Mouse (Mus musculus): ENCODE measurements at regions not wholly inside any gene's neighbourhood (a gene's known extent, or its start where the extent isn't known, plus 50 kb on each side); places are given as distances from the start of the nearest gene placed in this dataset.
A peak's percentile ranks its signal among the peaks of the same experiment; 100 is the strongest.

- Histone ChIP-seq H3K4me3 (ENCODE audit: low read depth, low read length) (no peak overlapping the region), H3K4me1 (ENCODE audit: control insufficient read depth, insufficient read depth, low read length) (no peaks in the 10 kb centered on the region), H3K9ac (ENCODE audit: low read length) (no peak overlapping the region), H3K27ac (replicated peaks; ENCODE audit: low read depth, low read length) (no peak overlapping the region), H3K9me3 (ENCODE audit: control insufficient read depth, low read length) (no peaks in the 10 kb centered on the region), H3K27me3 (ENCODE audit: control insufficient read depth, insufficient read depth, low read length) (no peaks in the 10 kb centered on the region), H3K36me3 (ENCODE audit: control insufficient read depth, insufficient read depth, low read length) (no peaks in the 10 kb centered on the region), H3K4me2 (ENCODE audit: low read depth, severe bottlenecking) (no peak overlapping the region)
- WGBS, result 36% methylated on average over 6 of the region's 6 CpGs
- ATAC-seq (ENCODE audit: insufficient number of reproducible peaks, low FRiP score, low TSS enrichment, low read depth), result no peak
- peak; percentile 85 for DNase-seq (ENCODE audit: low spot score)
Observed at GRCm38 (mm10) chr5:26535556-26535955, 278.1 kb downstream of the Gm7361 start.

GRCm38 (mm10) chr5:26563291-26563690 lies 253.7 kb upstream of the Dpp6 start:
- no peaks in the 10 kb centered on the region for H3K27me3 ChIP-seq (ENCODE audit: control insufficient read depth, insufficient read depth, low read length)
- ATAC-seq (ENCODE audit: insufficient number of reproducible peaks, low FRiP score, low TSS enrichment, low read depth), result no peak
- no peaks in the 10 kb centered on the region for H3K36me3 ChIP-seq (ENCODE audit: control insufficient read depth, insufficient read depth, low read length)
- H3K9ac ChIP-seq (ENCODE audit: low read length), result no peak overlapping the region
- no peaks in the 10 kb centered on the region for H3K9me3 ChIP-seq (ENCODE audit: control insufficient read depth, low read length)
- no peak overlapping the region for H3K4me3 ChIP-seq (ENCODE audit: low read depth, low read length)
- no peak overlapping the region for H3K27ac ChIP-seq (replicated peaks; ENCODE audit: low read depth, low read length)
- WGBS, result 89% methylated on average over 1 of the region's 1 CpGs
- DNase-seq (ENCODE audit: low spot score), result no peak
- no peak overlapping the region for H3K4me2 ChIP-seq (ENCODE audit: low read depth, severe bottlenecking)
- H3K4me1 ChIP-seq (ENCODE audit: control insufficient read depth, insufficient read depth, low read length), result no peaks in the 10 kb centered on the region

GRCm38 (mm10) chr5:26564056-26564455 lies 252.9 kb upstream of the Dpp6 start:
- Histone ChIP-seq H3K4me2 (ENCODE audit: low read depth, severe bottlenecking) (no peak overlapping the region), H3K36me3 (ENCODE audit: control insufficient read depth, insufficient read depth, low read length) (no peaks in the 10 kb centered on the region), H3K9me3 (ENCODE audit: control insufficient read depth, low read length) (no peaks in the 10 kb centered on the region), H3K27me3 (ENCODE audit: control insufficient read depth, insufficient read depth, low read length) (no peaks in the 10 kb centered on the region), H3K9ac (ENCODE audit: low read length) (no peak overlapping the region), H3K4me3 (ENCODE audit: low read depth, low read length) (no peak overlapping the region), H3K27ac (replicated peaks; ENCODE audit: low read depth, low read length) (no peak overlapping the region), H3K4me1 (ENCODE audit: control insufficient read depth, insufficient read depth, low read length) (no peaks in the 10 kb centered on the region)
- no peak for ATAC-seq (ENCODE audit: insufficient number of reproducible peaks, low FRiP score, low TSS enrichment, low read depth)
- WGBS, result 79% methylated on average over 1 of the region's 1 CpGs
- no peak for DNase-seq (ENCODE audit: low spot score)

GRCm38 (mm10) chr5:26572691-26573191 lies 244.3 kb upstream of the Dpp6 start:
- DNase-seq (ENCODE audit: low spot score), result no peak
- Histone ChIP-seq H3K27me3 (ENCODE audit: control insufficient read depth, insufficient read depth, low read length) (no peaks in the 10 kb centered on the region), H3K4me2 (ENCODE audit: low read depth, severe bottlenecking) (no peak overlapping the region), H3K36me3 (ENCODE audit: control insufficient read depth, insufficient read depth, low read length) (no peaks in the 10 kb centered on the region), H3K9me3 (ENCODE audit: control insufficient read depth, low read length) (no peaks in the 10 kb centered on the region), H3K4me3 (ENCODE audit: low read depth, low read length) (no peak overlapping the region), H3K4me1 (ENCODE audit: control insufficient read depth, insufficient read depth, low read length) (no peaks in the 10 kb centered on the region), H3K9ac (ENCODE audit: low read length) (no peak overlapping the region), H3K27ac (replicated peaks; ENCODE audit: low read depth, low read length) (no peak overlapping the region)
- no peak for ATAC-seq (ENCODE audit: insufficient number of reproducible peaks, low FRiP score, low TSS enrichment, low read depth)
- WGBS, result 78% methylated on average over 3 of the region's 3 CpGs

GRCm38 (mm10) chr5:26573446-26573845 lies 243.6 kb upstream of the Dpp6 start:
- H3K9me3 ChIP-seq (ENCODE audit: control insufficient read depth, low read length), result no peaks in the 10 kb centered on the region
- H3K4me1 ChIP-seq (ENCODE audit: control insufficient read depth, insufficient read depth, low read length), result no peaks in the 10 kb centered on the region
- no peak overlapping the region for H3K9ac ChIP-seq (ENCODE audit: low read length)
- H3K4me3 ChIP-seq (ENCODE audit: low read depth, low read length), result no peak overlapping the region
- 71% methylated on average over 3 of the region's 3 CpGs for WGBS
- H3K4me2 ChIP-seq (ENCODE audit: low read depth, severe bottlenecking), result no peak overlapping the region
- DNase-seq (ENCODE audit: low spot score) (no peak), ATAC-seq (ENCODE audit: insufficient number of reproducible peaks, low FRiP score, low TSS enrichment, low read depth) (no peak)
- H3K36me3 ChIP-seq (ENCODE audit: control insufficient read depth, insufficient read depth, low read length), result no peaks in the 10 kb centered on the region
- H3K27ac ChIP-seq (replicated peaks; ENCODE audit: low read depth, low read length), result no peak overlapping the region
- H3K27me3 ChIP-seq (ENCODE audit: control insufficient read depth, insufficient read depth, low read length), result no peaks in the 10 kb centered on the region

GRCm38 (mm10) chr5:26586108-26586507 lies 230.9 kb upstream of the Dpp6 start:
- 83% methylated on average over 5 of the region's 5 CpGs for WGBS
- Histone ChIP-seq H3K9me3 (ENCODE audit: control insufficient read depth, low read length) (no peaks in the 10 kb centered on the region), H3K4me3 (ENCODE audit: low read depth, low read length) (no peak overlapping the region), H3K9ac (ENCODE audit: low read length) (no peak overlapping the region), H3K4me1 (ENCODE audit: control insufficient read depth, insufficient read depth, low read length) (no peaks in the 10 kb centered on the region), H3K27ac (replicated peaks; ENCODE audit: low read depth, low read length) (no peak overlapping the region), H3K27me3 (ENCODE audit: control insufficient read depth, insufficient read depth, low read length) (no peaks in the 10 kb centered on the region), H3K36me3 (ENCODE audit: control insufficient read depth, insufficient read depth, low read length) (no peaks in the 10 kb centered on the region), H3K4me2 (ENCODE audit: low read depth, severe bottlenecking) (no peak overlapping the region)
- DNase-seq (ENCODE audit: low spot score), result no peak
- ATAC-seq (ENCODE audit: insufficient number of reproducible peaks, low FRiP score, low TSS enrichment, low read depth), result no peak

GRCm38 (mm10) chr5:26590886-26591285 lies 226.1 kb upstream of the Dpp6 start:
- Histone ChIP-seq H3K27me3 (ENCODE audit: control insufficient read depth, insufficient read depth, low read length) (no peaks in the 10 kb centered on the region), H3K36me3 (ENCODE audit: control insufficient read depth, insufficient read depth, low read length) (no peaks in the 10 kb centered on the region), H3K9ac (ENCODE audit: low read length) (no peak overlapping the region), H3K27ac (replicated peaks; ENCODE audit: low read depth, low read length) (no peak overlapping the region), H3K4me2 (ENCODE audit: low read depth, severe bottlenecking) (no peak overlapping the region), H3K4me3 (ENCODE audit: low read depth, low read length) (no peak overlapping the region), H3K4me1 (ENCODE audit: control insufficient read depth, insufficient read depth, low read length) (no peaks in the 10 kb centered on the region), H3K9me3 (ENCODE audit: control insufficient read depth, low read length) (no peaks in the 10 kb centered on the region)
- 94% methylated on average over 6 of the region's 6 CpGs for WGBS
- no peak for DNase-seq (ENCODE audit: low spot score)
- no peak for ATAC-seq (ENCODE audit: insufficient number of reproducible peaks, low FRiP score, low TSS enrichment, low read depth)

- Histone ChIP-seq H3K27me3 (ENCODE audit: control insufficient read depth, insufficient read depth, low read length) (no peaks in the 10 kb centered on the region), H3K36me3 (ENCODE audit: control insufficient read depth, insufficient read depth, low read length) (no peaks in the 10 kb centered on the region), H3K27ac (replicated peaks; ENCODE audit: low read depth, low read length) (no peak overlapping the region), H3K4me1 (ENCODE audit: control insufficient read depth, insufficient read depth, low read length) (no peaks in the 10 kb centered on the region), H3K9me3 (ENCODE audit: control insufficient read depth, low read length) (no peaks in the 10 kb centered on the region), H3K9ac (ENCODE audit: low read length) (no peak overlapping the region), H3K4me3 (ENCODE audit: low read depth, low read length) (no peak overlapping the region), H3K4me2 (ENCODE audit: low read depth, severe bottlenecking) (no peak overlapping the region)
- DNase-seq (ENCODE audit: low spot score), result no peak
- no peak for ATAC-seq (ENCODE audit: insufficient number of reproducible peaks, low FRiP score, low TSS enrichment, low read depth)
- WGBS, result 66% methylated on average over 3 of the region's 3 CpGs
Observed at GRCm38 (mm10) chr5:26592341-26592740, 224.7 kb upstream of the Dpp6 start.

GRCm38 (mm10) chr5:26597991-26598390 lies 219.0 kb upstream of the Dpp6 start:
- H3K27ac ChIP-seq (replicated peaks; ENCODE audit: low read depth, low read length), result no peak overlapping the region
- no peak overlapping the region for H3K4me2 ChIP-seq (ENCODE audit: low read depth, severe bottlenecking)
- no peaks in the 10 kb centered on the region for H3K27me3 ChIP-seq (ENCODE audit: control insufficient read depth, insufficient read depth, low read length)
- no peak overlapping the region for H3K4me3 ChIP-seq (ENCODE audit: low read depth, low read length)
- no peaks in the 10 kb centered on the region for H3K4me1 ChIP-seq (ENCODE audit: control insufficient read depth, insufficient read depth, low read length)
- no peak overlapping the region for H3K9ac ChIP-seq (ENCODE audit: low read length)
- 89% methylated on average over 2 of the region's 2 CpGs for WGBS
- DNase-seq (ENCODE audit: low spot score), result no peak
- no peak for ATAC-seq (ENCODE audit: insufficient number of reproducible peaks, low FRiP score, low TSS enrichment, low read depth)
- no peaks in the 10 kb centered on the region for H3K9me3 ChIP-seq (ENCODE audit: control insufficient read depth, low read length)
- H3K36me3 ChIP-seq (ENCODE audit: control insufficient read depth, insufficient read depth, low read length), result no peaks in the 10 kb centered on the region
